Mouse (Mus musculus) liver, adult 2 months (tissue): ENCODE measurements around the gene Il2ra.

Experiments used
- CTCF ChIP-seq: fragments of 200-500 bp; IDR thresholded peaks from 2 replicates; pipeline ENCODE4 v1.5.1; 2011; ENCODE audit warnings: low read depth, low read length, control low read depth
- POLR2A ChIP-seq: fragments of 200-500 bp; IDR thresholded peaks from 2 replicates; pipeline ENCODE4 v1.6.1; 2011; ENCODE audit warnings: low read length, control low read depth; ENCODE audit not compliant: insufficient read depth; ENCODE audit errors: extremely low read depth

GRCm38 (mm10) chr2:11637115-11637514 is 5.5 kb upstream of the Il2ra start:
- TF ChIP-seq CTCF: no peak
- no peak for TF ChIP-seq POLR2A
